Mouse (Mus musculus): Measurements from ENCODE around the gene Atxn7l3.
A peak's percentile ranks its signal among the peaks of the same experiment; 100 is the strongest.

The Atxn7l3 gene

GRCm38 (mm10) chr11:102296491-102297472 lies at the start of gene Atxn7l3:
TSS of gene Atxn7l3 (minus strand) at chr11:102296631.
- peak; percentile 99 to 100 for DNase-seq

DNA sequence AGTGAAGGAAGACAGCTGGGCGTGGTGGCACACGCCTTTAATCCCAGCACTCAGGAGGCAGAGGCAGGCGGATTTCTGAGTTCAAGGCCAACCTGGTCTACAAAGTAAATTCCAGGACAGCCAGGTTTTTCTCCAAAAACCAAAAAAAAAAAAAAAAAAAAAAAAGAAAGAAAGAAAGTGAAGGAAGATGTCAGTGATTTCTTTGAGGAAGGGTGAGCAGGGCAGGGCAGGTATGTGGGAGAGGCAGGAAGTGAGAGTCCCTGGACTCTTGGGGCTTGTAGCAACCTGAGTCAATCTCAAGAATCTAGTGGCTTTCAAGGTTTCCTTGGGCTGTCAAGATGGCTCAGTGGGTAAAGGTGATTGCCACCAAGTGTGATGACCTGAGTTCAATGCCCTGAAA lies 48.0 kb upstream of the Atxn7l3 start:
- no peak for DNase-seq

- DNase-seq = no peak
Observed at GRCm38 (mm10) chr11:102342742-102343141, 46.3 kb upstream of the Atxn7l3 start.

DNA sequence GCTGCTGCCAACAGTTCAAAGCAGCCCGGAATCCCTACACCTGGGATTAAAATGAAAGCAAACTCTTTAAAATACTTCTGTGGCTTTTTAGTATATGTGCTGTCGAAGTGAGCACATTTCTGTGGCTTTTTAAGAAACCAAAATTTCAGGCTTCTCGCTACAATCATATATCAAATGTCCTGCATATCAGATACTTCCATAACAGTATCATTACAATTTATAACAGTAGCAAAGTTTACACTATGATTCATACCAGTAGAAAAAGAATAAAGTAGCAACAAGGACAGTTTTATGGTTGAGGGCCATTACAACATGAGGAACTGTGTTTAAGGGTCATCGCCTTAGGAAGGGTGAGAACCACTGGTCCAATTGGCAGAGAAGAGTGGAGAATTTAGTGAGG lies 44.7 kb upstream of the Atxn7l3 start:
- DNase-seq = no peak

DNA sequence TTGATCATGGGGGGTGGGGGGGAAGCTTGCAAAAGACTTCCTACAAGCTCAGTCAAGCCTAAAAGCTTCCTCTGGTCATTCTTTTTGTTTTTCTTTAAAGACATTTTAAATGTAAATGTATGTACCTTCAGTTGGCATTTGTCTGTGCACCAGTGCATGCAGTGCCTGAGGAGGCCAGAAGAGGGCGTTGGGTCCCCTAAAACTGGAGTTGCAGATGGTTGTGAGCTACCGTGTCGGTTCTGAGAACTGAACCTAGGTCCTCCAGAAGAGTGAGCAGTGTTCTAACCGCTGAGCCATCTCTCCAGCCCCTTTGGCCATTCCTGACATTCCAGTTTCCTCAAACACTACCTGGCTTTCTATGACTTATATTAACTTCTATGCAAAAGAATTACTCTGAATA lies 43.2 kb upstream of the Atxn7l3 start:
- DNase-seq = peak in 1 of 2 experiments; percentile 6

DNA sequence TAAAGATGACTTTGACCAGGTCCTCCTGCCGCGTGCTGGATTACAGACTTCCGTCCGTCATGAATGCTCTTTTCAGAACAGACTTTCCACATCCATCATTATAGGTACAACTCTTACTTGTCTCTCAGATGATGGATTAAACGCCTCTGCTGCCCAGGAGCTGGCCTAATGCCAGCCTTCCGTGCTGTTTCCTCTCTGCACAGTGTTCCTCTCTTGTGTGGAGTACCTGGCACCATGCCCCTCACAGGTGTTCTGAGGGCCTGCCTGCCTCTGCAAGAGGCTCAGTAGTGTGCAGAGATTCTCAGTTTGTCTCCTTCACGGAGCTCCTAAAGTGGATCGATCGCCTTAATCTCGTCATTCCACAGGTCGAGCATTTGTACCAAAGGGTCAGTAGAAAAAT lies 42.8 kb upstream of the Atxn7l3 start:
- DNase-seq = no peak

- no peak for DNase-seq
Observed at GRCm38 (mm10) chr11:102338561-102338960, 42.1 kb upstream of the Atxn7l3 start.

GRCm38 (mm10) chr11:102337921-102338320 lies 41.5 kb upstream of the Atxn7l3 start:
- DNase-seq = no peak

DNA sequence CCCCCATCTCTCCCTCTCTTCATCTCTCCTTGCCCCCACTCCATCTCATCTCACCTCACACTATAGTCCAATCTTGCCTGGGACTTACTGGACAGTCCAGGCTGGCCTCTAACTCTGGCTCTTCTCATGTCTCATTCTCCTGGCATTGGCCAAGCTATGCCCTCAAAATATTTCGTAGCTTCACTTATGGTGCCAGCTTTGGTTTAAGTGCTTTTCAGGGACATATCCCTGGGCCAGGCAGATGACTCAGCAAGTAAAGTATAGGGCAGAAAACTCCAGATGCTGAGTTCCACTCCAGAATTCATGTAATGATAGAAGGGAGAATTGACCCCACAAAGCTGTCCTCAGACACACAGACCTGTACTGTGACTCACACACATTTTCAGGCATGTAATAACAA lies 39.8 kb upstream of the Atxn7l3 start:
- no peak for DNase-seq

- DNase-seq = no peak
Observed at GRCm38 (mm10) chr11:102334973-102335700, 38.7 kb upstream of the Atxn7l3 start.

GRCm38 (mm10) chr11:102334010-102334409 lies 37.6 kb upstream of the Atxn7l3 start:
- DNase-seq = no peak

- no peak for DNase-seq
Observed at GRCm38 (mm10) chr11:102333061-102333460, 36.6 kb upstream of the Atxn7l3 start.

DNA sequence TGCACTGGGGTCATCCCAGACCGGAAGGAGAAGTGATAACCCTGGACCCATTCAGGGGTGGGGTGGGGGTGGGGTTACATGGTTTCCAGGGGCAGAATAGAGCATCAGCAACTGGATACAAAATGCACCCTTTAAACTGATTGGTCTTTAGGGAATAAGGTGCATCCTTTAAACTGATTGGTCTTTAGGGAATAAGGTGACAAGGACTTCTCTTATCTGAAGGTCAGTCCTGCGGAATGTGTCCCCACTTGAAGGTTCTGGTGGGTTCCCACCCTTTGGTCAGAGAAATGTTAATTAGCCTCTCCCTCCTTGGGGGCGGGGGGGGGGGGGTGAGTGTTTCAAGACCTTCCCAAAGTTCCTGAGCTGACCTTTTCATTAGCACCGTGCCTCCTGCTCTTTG lies 35.4 kb upstream of the Atxn7l3 start:
- DNase-seq = no peak

DNA sequence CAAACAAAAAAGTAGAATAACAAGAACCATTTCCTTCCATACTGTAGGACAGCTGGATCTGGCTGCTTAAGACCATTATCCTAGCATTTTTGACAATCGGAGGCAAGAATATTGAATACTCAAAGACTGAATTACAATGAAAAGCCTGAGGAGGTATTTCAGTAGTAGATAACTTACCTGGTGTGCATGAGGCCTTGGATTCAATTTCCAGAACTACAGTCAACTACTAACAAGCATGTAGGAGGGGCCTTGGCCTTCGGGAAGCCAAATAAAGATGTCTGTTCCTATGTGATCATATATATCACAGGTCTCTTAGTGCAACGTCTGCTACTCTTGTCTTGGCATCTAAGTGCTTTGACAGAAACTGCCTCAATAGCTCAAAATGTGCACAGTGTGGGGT lies 33.6 kb upstream of the Atxn7l3 start:
- DNase-seq = no peak

DNA sequence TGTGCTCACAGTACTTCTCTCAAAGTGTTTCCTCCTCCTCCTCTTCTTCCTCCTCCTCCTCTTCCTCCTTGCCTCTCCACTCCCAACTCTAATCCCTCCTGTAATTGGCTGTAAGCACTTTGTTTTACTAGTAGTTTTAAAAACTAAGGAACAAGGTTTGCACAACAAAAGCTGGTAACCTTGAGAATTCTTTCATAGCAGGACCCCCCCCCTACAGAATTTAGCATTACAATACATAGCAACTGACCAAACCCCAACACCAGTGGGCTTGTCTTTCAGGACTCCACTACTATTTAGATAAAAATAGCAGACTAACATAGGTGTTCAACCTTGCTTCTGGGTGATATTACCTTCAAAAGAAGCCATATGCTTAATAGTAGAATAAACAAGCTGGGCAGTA lies 33.1 kb upstream of the Atxn7l3 start:
- no peak for DNase-seq

- DNase-seq = no peak
Observed at GRCm38 (mm10) chr11:102327839-102328238, 31.4 kb upstream of the Atxn7l3 start.

DNA sequence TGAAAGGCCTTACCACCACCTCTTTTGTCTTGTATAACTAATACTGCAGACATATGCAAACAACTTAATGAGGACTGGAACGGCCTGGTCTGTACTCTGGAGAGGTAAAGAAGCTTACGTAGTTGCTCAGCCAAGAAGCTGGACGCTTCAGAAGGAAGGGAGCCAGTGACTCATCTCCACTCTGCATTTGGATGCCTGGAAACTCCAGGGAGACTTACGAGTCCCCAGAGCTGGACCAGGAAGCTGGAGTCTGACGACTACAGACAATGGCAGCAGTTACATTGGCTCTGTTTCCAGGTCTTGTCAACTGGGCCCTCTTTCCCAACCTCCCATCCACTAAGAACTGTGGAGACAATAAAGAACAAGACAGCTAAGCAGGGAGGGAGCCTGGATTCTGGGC lies 30.8 kb upstream of the Atxn7l3 start:
- DNase-seq = no peak

GRCm38 (mm10) chr11:102323516-102323915 lies 27.1 kb upstream of the Atxn7l3 start:
- DNase-seq = no peak

- no peak for DNase-seq
Observed at GRCm38 (mm10) chr11:102321931-102322330, 25.5 kb upstream of the Atxn7l3 start.

DNA sequence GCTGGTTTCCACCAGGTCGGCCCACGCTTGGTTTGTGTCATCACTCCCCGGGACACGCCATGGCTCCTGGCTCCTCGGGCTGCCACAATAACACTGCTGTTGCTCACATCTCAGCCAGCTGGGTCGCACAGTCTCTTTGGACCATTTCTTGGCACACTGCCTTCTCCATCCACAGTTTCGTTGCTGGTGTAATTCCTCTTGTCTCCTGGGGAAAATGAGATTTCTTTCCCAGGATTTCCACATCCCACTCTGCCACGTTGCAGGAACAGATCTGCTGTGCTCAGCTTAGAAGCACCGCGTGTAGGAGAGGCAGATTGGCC lies 24.2 kb upstream of the Atxn7l3 start:
- DNase-seq = no peak

GRCm38 (mm10) chr11:102319941-102320685 lies 23.7 kb upstream of the Atxn7l3 start:
- DNase-seq = peak; percentile 64 to 74

GRCm38 (mm10) chr11:102319410-102319792 lies 23.0 kb upstream of the Atxn7l3 start, which contains the start of gene Ubtf:
TSS of gene Ubtf (minus strand) at chr11:102319742.
- peak; percentile 67 to 79 for DNase-seq

All from thymus, postnatal 36 days (tissue).